Mouse (Mus musculus) T-helper 1 cell (primary cell): ENCODE measurements around the gene 4930455H04Rik.

Experiments
- in situ Hi-C: fragments of 300-600 bp; cut with MboI, MseI; formaldehyde crosslinking; loops from one replicate; pipeline ENCODE4 v1.15.1; 2025; ENCODE audit warnings: high pct_unique_total_duplicates

Gene 4930455H04Rik

DNA sequence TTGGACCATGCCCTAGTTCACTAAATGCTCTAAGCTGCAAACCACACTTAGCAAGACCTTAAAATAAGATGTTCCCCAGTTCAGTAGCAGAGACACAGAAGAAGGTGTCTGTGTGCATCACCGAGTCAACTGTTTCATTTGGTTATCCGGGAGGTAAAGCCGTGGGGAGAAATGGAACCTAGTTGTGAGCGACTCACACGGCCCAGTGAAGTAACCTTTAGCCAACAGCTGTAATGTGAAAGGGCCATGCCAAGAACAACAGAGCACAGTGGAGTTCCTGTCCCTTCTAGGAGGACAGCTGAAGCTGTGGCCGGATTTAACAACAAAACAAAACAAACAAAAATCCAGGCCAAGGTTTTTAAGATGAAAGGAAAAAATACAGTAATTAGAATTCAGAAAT, 1.3 kb upstream of the 4930455H04Rik start:
- in situ Hi-C loops = no loop called here

DNA sequence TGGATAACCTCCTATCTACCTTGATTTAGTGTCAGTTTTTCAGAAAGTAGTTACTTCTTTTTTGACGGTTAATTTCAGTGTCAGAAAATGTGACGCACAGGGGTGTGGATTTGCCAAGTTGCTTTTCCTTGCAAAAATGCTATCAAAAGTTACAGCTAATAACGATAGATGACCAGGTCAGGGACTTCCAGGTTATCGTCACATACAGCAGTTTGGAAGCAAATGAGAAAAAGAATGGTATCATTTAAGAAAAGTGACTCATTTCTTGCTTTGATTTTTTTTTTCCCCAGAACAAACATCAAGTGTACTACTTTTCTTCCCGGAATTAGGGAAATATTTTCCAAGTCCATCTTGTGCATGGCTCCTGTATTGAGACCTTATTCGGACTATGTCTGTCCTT, 631 bp upstream of the 4930455H04Rik start:
- in situ Hi-C loops = no loop called here

DNA sequence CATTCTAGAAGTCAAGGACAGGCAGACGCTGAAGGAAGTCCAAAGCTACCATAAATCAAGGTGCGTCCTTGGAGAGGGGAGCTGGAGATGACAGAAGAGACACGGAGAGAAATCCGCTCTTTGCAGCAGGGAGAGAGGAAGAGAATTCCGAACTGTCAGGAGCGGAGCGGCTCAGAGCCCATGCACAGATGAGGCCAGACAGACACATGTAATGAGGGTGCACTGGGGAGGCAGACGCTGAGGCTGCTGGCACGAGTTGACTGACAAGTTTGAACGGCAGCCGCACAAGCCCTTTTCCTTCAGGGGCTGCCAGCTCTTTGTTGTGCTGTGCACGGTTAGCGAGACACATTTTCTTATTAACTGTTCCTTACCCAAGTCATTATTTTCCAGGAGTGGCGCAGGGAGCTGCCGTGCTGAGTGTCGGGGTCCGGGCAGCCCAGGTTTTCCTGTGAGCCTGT, 502 bp downstream of the 4930455H04Rik start, which contains the start of gene Palmd:
Gene Palmd (minus strand): TSS at position 448 of the 458 bp plus-strand sequence.
- in situ Hi-C loops = no loop called here

DNA sequence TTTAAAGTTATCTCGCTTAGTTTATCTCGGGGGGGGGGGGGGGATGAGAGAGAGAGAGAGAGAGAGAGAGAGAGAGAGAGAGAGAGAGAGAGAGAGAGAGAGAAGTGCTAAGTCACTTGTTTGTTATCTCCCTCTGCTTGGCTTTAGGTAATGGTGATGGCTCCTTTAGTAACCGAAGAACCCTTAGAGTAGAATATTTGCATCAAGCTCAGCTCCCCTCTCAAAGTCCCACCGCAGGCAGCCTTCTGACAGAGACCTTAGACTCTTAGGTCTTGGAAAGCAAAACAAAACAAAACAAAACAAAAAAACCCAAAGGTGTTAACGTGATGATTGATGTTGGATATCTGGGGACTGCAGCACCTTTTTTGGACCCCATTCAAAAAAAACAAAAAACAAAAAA, 936 bp downstream of the 4930455H04Rik start:
- in situ Hi-C loops = no loop called here

DNA sequence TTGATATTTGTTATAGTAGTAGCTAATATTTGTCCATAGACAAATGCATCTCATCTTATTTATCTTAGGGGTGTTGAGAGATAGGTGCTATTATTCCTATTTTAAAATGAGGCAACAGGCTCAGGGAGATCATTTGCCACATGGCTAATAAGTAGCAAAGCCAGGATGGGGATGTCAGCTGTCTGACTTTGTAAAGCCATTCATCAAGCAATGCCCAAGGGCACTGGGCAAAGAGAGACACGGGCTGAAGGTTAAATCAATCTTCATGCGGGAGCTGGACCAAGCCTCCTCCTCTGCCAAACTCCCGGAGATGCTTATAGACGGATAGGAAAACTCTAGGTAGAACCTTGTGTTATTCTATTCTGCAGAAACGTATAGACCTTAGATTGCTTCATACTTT, 1.7 kb downstream of the 4930455H04Rik start:
- in situ Hi-C loops = no loop called here

DNA sequence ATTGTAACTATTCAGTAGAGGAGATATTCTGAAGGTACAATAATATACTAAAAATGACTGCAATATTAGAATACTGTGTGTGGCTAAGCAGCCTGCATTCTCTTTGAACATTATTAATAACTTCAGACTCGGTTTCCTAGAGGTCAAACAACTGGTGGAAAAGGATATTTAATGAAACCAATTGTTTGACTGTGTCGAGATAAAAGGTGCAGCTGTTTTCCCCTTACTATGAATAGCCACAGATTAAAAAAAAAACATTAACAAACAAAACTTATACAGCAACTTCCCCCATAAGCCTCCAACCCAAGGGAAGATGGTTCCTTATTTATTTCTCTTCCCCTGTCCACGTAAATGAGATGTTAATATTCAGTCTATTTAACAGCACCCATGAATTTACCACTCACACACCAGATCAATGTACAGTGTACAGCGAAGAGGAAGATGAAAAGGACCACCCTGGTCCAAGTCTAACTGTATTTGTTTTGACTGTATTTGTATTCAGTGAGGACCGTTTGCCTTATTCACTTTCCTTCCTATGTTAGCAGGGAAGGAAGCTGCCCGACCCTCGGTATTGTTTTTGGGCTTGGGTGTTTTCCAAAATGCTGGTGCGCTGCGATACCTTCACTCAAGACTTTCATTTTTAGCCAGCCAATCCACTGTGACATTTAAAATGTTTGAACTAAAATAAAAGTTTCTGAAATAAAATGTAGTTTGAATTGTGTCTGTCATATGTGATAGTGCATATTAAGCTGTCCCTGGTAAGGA, 13.9 kb downstream of the 4930455H04Rik start:
- in situ Hi-C loops = no loop called here

DNA sequence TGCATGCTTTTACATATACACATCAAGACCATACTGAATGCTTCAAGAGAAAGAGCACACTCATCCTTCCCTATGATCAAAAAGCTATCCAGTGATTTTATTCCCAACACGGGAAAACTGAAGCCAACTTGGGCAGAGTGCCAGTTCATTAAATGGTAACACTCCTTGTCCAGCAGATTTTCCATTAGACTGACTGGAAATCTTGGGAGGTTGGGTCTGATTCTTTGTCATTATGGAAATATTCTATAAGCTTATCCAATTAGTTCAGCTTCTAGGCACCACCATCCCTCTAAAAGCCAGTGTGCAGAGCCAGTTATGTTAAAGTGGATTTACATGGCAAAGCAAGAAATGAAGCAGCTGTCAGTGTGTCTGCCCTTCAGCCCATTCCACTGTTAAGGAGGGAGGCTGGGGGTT, 17.0 kb downstream of the 4930455H04Rik start:
- in situ Hi-C loops = no loop called here

DNA sequence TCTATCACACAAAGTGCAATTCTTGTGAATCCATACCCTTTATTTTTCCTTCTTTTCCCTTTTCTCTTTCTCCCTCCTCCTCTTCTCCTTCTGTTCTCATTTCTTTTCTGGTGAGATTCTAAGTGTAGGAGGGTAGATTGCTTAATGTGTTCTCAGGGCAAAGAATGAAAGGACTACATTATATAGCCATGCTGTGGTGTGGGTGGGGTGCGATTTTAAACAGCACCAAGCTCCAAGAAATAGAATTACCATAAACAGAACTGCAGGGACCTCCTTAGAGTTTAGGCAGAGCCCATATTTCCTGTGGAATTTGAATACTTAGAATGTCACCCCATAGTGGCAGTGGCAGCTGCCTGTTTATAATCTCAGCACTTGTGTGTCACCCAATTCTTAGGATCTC, 17.7 kb downstream of the 4930455H04Rik start:
- in situ Hi-C loops = no loop called here

DNA sequence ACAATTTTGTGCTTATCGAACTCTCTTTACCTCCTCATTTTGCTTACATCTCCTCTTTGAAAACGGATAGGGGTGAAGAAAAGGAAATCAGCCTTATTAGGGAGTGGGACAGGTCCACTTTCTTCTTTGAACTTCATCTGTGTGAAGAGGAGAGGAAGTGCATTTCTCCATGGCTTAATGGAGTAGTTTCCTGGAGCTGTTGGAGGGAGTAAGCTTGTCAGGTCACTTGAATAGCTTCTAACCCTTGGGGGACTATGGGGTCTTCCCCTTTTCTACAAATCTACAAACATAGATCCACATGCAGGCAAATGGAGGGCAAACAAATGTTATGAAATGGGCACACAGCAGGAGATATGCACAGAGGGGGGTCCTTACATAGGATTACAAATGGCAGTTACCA, 18.4 kb downstream of the 4930455H04Rik start:
- in situ Hi-C loops = no loop called here

DNA sequence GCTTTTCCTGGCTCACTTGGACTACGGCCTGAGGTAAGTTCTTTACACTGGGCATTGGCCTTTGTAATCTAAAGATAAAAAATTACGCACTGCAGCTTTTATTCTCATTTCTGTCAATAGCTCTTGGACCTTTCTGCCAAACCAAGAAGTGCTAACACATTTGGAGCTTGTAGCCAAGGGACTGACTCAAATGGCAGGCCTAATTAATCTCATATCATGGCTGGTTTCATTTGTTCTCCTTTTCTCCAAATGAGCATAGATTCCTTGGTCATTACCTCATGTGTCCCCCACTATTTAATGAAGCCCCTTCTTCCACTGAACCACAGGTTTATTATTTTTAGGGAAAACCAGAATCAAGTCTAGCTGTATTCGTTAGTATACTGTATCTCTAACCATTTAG, 20.2 kb downstream of the 4930455H04Rik start:
- in situ Hi-C loops = no loop called here

DNA sequence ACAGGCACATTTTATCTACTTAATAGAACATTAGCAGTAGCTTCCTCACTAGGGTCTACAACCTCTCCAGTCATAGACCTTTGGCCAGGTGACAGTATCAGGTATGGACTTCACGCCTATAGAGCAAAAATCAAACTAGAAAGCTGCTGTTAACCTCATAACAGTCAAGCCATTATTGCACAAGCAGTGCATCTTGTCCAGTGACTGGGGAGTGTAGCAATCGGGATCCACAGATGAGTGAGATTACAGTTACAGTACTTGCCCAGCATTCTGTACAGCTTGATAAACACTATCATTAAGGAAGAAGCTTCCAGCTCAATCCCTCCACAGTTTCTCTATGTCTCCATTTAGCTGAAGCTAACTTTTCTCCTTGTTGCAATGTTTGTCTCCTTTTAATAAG, 23.1 kb downstream of the 4930455H04Rik start:
- in situ Hi-C loops = no loop called here

DNA sequence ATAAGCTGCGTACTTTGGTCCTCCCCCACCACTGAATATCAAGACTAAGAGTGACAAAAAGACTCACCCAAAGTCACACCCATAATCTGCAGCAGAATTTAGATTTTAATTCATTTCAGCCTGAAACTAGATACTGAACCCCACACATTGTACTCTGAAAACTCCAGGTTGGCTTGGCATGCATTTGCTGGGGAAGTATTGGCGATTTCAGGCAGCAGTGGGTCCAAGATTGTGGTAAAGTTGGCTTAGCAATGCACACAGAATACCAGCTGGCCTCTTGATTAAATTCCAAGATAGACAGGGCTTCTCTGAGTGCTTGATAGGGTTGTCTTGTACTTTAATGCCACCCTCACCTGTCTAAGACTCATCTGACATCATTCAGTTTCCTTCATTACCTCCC, 24.9 kb downstream of the 4930455H04Rik start:
- in situ Hi-C loops = no loop called here

DNA sequence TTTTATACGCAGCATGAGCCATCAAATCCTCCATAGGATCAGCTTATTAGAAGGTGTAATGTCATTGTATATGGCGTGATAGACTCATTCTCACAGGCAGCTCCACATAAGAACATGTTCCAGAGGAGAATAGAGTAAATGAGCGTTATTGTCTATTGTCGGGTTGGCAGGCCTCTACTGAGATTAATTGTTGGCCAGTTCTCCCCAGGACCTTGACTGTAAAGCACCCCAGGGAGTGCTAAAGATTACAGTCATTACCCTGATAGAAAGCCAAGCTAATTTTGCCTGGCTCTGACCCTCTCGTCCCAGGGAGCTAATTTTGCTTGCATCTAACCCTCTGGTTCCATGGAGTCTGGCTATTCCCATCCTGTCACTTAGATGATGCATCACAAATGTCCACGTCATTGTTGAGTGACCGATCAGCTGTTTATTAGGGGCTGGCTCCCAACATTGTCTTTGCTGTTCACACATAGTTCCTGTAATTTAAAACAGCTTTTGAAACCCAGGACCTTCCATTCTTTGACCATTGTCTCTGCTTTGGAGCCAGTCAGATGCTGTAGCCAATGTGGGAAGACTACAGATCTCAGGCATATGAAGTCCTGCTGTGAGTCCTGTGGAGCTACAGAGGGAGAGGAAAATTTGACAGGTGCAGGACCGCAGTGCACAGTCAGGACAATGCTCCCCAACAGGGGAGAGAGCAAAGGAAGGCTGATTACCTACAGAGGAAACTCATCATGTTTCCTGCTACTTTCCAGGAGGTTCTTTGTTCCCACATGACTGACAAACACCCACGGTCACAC, 33.8 kb downstream of the 4930455H04Rik start:
- in situ Hi-C loops = no loop called here

DNA sequence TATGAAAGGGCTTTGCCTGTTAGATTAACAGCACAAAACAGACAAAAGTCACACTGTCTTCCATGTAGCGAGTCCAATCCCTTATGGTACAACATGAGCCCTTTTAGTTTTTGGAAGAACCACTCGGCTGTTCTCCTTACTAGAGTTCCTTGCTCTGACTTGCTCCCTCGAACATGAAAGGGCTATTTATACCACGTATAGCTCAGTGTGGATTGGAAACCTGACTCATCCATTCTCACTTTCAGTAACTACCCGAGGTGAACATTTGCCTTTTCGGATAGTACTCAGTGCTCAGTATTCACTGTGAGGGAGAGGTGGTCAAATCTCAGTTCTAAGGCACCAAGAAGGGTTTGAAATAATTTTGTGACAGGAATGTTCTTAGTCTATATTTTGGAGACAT, 35.3 kb downstream of the 4930455H04Rik start:
- in situ Hi-C loops = no loop called here

DNA sequence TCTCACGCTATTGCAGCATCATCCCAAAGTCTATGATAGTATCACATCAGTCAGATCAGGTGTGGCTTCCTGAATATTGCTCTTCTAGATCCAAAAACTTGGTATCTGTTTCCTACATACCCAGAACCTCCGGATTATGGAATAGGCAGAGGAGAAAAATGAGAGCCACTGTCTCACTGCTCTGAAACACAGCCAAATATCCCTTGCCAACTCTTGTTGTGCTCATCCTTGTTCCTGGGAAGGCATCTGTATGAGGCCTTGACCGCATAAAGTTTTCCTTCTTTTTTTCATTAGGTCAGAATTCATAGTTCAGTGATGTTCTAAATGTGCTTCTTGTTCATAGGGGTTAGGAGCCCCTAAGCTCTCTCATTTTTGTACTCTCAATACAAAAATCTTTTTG, 38.6 kb downstream of the 4930455H04Rik start:
- in situ Hi-C loops = loop anchor here (5.0 kb wide), 1 partner anchor 51 kb away; no protein-coding TSS in a partner anchor

DNA sequence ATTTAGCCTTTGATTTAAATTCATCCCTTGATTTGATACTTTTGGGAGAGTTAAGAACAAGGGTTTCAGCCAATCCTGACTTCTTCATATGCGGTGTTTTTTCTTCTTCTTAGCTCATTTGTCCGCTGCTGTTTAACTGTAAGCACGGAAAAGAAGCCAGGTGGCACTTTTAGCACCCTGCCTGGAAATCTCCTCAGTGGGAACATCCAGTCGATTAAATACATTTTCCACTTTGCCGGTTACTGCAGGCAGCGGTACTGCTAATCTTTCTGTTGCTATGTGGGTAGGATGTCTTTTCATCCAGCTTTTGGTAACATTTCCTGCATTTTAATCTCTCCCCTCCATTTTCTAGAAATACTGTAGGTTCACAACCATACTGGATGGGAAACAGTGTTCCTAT, 39.3 kb downstream of the 4930455H04Rik start:
- in situ Hi-C loops = loop anchor here (5.0 kb wide), 1 partner anchor 50 kb away; no protein-coding TSS in a partner anchor

DNA sequence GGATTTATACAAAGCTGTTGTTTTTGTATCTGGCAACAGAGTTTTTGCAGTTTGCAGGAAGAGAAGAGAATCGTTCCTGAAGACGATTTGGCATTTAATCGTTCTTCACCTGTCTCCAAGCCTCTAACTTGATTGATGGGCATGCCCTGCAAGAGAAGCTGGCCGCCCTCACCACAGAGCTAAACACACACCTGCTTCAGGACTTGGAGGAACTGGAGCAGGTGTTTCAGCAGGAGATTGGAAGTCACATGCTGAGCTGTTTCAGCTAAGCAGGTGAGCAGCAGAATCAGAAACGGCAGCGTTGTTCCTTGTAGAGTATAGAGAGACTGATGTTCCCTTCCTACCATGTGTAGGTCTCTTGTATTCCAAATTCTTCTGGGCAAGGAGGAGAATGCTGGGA, 42.1 kb downstream of the 4930455H04Rik start:
- in situ Hi-C loops = no loop called here

DNA sequence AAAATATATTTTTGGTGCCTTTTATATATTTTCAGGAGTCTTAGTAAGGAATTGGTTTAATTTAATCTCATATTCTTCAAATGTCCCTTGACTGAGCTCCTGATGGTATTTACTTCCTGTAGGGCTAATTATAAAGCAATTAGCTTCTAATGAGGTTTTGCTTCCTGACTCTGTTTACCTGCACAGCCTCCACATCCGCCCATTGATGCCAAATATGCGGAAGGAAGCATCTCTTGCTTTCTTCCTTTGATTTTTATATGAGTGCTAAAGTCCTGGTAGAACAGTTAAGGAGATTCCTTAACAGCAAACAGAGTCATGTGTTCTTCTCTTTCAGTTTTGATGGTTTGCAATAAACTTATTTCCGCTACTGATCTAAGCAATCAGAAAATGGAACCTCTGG, 52.3 kb downstream of the 4930455H04Rik start:
- in situ Hi-C loops = no loop called here

DNA sequence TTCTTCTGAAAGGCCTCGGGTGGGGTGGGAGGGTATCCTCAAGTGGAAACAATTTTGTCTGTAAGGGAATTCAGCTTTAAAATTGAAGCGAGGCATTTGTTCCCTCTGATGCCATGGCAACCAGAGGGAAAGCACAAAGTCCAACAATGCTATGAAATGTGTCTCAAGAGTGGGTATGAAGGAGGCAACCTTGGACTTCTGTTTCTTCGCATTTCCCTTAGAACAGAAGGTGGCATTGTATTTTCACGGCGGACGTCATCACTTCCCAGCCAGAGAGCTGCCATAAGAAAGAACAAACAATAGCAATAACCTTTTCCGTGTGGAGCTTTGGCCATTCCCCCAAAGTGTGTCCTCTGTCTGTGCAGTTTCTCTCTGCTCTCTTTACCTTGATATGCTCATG, 53.8 kb downstream of the 4930455H04Rik start:
- in situ Hi-C loops = no loop called here

DNA sequence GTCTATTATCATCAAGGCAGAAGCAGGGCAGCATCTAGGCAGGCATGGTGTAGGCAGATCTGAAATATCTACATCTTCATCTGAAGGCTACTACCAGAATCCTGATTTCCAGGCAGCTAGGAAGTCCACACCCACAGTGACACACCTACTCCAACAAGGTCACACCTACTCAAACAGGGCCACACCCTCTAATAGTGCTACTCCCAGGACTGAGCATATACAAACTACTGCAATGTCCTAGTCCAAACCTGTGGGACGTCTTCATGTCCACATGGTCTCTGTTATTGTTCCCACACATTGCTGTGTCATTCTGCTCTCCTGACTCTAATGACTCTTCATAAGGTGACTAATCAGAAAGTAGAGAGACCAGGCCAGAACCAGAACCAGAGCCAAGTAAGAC, 56.0 kb downstream of the 4930455H04Rik start:
- in situ Hi-C loops = no loop called here

DNA sequence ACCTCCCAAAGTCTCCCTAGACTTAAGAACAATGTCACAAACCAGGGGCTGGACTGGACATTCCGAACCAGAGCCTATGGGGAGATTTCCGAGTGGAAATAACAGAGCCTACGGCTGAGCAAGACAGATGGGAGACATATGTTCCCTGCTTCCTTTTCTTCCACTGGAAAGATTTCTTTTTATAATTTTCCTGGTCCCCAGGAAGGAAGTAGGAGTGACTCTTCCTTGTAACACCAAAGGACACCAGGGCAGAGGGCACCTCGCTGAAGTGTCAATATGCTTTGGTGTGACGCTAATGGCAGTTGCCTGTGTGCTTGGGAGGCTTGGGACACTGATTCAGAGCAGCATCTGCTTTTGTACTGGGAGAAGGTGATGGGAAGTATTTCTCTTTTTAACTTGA, 56.5 kb downstream of the 4930455H04Rik start:
- in situ Hi-C loops = no loop called here

DNA sequence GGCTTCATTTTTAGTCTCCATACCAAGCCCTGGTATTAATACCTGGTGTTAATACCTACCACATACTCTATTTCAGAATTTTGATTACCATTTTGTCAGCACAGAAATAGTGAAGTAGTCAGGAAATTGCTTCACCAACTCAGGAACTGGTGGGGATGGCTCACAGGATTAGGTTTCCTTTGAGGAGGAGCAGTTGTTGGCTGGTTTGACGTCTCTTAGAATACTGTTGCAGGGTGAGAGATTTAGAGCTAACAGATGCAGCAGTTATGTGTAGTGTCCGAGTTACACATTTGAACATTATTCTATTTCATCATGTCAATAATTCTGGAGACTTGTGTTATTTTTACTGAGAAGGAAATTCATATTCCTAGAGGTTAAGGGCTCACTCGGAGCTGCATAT, 57.4 kb downstream of the 4930455H04Rik start:
- in situ Hi-C loops = no loop called here
